Mouse (Mus musculus) MEL (cell line): ENCODE data around the gene Gsg1l. TPM values are rescaled to one million over a fixed set of nuclear protein-coding genes. Genes with fewer than 3 reads are reported as not detected.

Experiments
- DNase-seq: peaks from one replicate; pipeline ENCODE4 v3.0.0; 2011; ENCODE audit warnings: low read depth, low spot score
- H3K27ac ChIP-seq: 2 replicates; pipeline ENCODE4 v1.5.1; 2012; ENCODE audit warnings: low read depth, mild to moderate bottlenecking, control low read depth, low read length, moderate library complexity; ENCODE audit not compliant: control insufficient read depth
- H3K27me3 ChIP-seq, 2 experiments: fragments of 150-350 bp in 1 of 2; sonication (generic) in 1 of 2; 2 replicates each; pipeline ENCODE4 v1.6.1; 2012; ENCODE audit warnings: low read length in 2 of 2, mild to moderate bottlenecking in 2 of 2, improper control_type of control experiment in 1 of 2, moderate library complexity in 1 of 2; ENCODE audit not compliant: insufficient read depth in 2 of 2, control insufficient read depth in 1 of 2
- H3K36me3 ChIP-seq, 2 experiments: 2 replicates each; pipeline ENCODE4 v1.6.1; 2012 to 2014; ENCODE audit warnings: low read length in 2 of 2, improper control_type of control experiment in 1 of 2, inconsistent platforms in 1 of 2, mild to moderate bottlenecking in 1 of 2; ENCODE audit not compliant: insufficient read depth in 2 of 2, control insufficient read depth in 1 of 2
- H3K4me1 ChIP-seq, 2 experiments: fragments of 150-350 bp in 1 of 2; sonication (generic) in 1 of 2; 2 replicates each; pipeline ENCODE4 v1.6.1; 2012; ENCODE audit warnings: low read length in 2 of 2, improper control_type of control experiment in 1 of 2, mild to moderate bottlenecking in 1 of 2; ENCODE audit not compliant: insufficient read depth in 2 of 2, control insufficient read depth in 1 of 2
- H3K4me3 ChIP-seq, 2 experiments: fragments of 150-350 bp in 1 of 2; sonication (generic) in 1 of 2; 2 replicates each; pipeline ENCODE4 v1.5.1; 2012; ENCODE audit warnings: low read depth in 2 of 2, low read length in 2 of 2, mild to moderate bottlenecking in 2 of 2, moderate library complexity in 2 of 2, control low read depth in 1 of 2, improper control_type of control experiment in 1 of 2; ENCODE audit not compliant: control insufficient read depth in 1 of 2, insufficient read depth in 1 of 2
- H3K79me2 ChIP-seq: 2 replicates; pipeline ENCODE4 v1.6.1; 2012; ENCODE audit warnings: mild to moderate bottlenecking, low read length, moderate library complexity; ENCODE audit not compliant: control insufficient read depth, poor library complexity, insufficient read depth
- H3K9ac ChIP-seq: 2 replicates; pipeline ENCODE4 v1.6.1; 2012; ENCODE audit warnings: low read depth, mild to moderate bottlenecking, control low read depth, low read length, moderate library complexity; ENCODE audit not compliant: control insufficient read depth, poor library complexity, severe bottlenecking
- H3K9me3 ChIP-seq: fragments of 150-350 bp; sonication (generic); replicated peaks from 2 replicates; pipeline ENCODE4 v1.6.1; 2012; ENCODE audit warnings: mild to moderate bottlenecking, low read length, improper control_type of control experiment, moderate library complexity; ENCODE audit not compliant: insufficient read depth
- CHD1 ChIP-seq: IDR thresholded peaks from 2 replicates; pipeline ENCODE4 v1.6.1; 2012; ENCODE audit warnings: low read depth, mild to moderate bottlenecking, inconsistent platforms, low read length, improper control_type of control experiment
- EP300 ChIP-seq, 2 experiments: IDR thresholded peaks; 2 replicates each; pipeline ENCODE4 v1.6.1; 2011; ENCODE audit warnings: improper control_type of control experiment in 2 of 2, low read length in 2 of 2, low read depth in 1 of 2, mild to moderate bottlenecking in 1 of 2
- ETS1 ChIP-seq: IDR thresholded peaks from 2 replicates; pipeline ENCODE4 v1.6.1; 2012; ENCODE audit warnings: low read depth, mild to moderate bottlenecking, inconsistent platforms, low read length, improper control_type of control experiment, moderate library complexity
- GABPA ChIP-seq: IDR thresholded peaks from 2 replicates; pipeline ENCODE4 v1.6.1; 2012; ENCODE audit warnings: low read depth, mild to moderate bottlenecking, inconsistent platforms, low read length, improper control_type of control experiment, moderate library complexity
- GATA1 ChIP-seq: IDR thresholded peaks from 2 replicates; pipeline ENCODE4 v1.6.1; 2011; ENCODE audit warnings: low read depth, low read length, improper control_type of control experiment
- JUND ChIP-seq: IDR thresholded peaks from 2 replicates; pipeline ENCODE4 v1.6.1; 2011; ENCODE audit warnings: low read depth, mild to moderate bottlenecking, improper control_type of control experiment, low read length
- KAT2A ChIP-seq: conservative IDR thresholded peaks from 2 replicates; pipeline ENCODE4 v1.6.1; 2012; ENCODE audit warnings: low read depth, low read length, improper control_type of control experiment, inconsistent platforms
- MAFK ChIP-seq: IDR thresholded peaks from 2 replicates; pipeline ENCODE4 v1.6.1; 2011; ENCODE audit warnings: low read depth, mild to moderate bottlenecking, low read length, improper control_type of control experiment, borderline replicate concordance
- MAX ChIP-seq: IDR thresholded peaks from 2 replicates; pipeline ENCODE4 v1.6.1; 2011; ENCODE audit warnings: low read length, improper control_type of control experiment
- MAZ ChIP-seq: IDR thresholded peaks from 2 replicates; pipeline ENCODE4 v1.6.1; 2012; ENCODE audit warnings: low read depth, mild to moderate bottlenecking, inconsistent platforms, low read length, improper control_type of control experiment
- MXI1 ChIP-seq: IDR thresholded peaks from 2 replicates; pipeline ENCODE4 v1.6.1; 2011; ENCODE audit warnings: mild to moderate bottlenecking, low read depth, low read length, improper control_type of control experiment
- MYB ChIP-seq: IDR thresholded peaks from 2 replicates; pipeline ENCODE4 v1.6.1; 2011; ENCODE audit warnings: mild to moderate bottlenecking, low read depth, low read length, improper control_type of control experiment
- MYC ChIP-seq: IDR thresholded peaks from 2 replicates; pipeline ENCODE4 v1.6.1; 2011; ENCODE audit warnings: low read depth, mild to moderate bottlenecking, low read length, improper control_type of control experiment, moderate library complexity
- POLR2AphosphoS5 ChIP-seq: IDR thresholded peaks from 2 replicates; pipeline ENCODE4 v1.6.1; 2012; ENCODE audit warnings: low read depth, borderline replicate concordance, mild to moderate bottlenecking, inconsistent platforms, low read length, moderate library complexity, mixed read lengths
- RAD21 ChIP-seq: IDR thresholded peaks from 2 replicates; pipeline ENCODE4 v1.6.1; 2011; ENCODE audit warnings: mild to moderate bottlenecking, low read depth, low read length, improper control_type of control experiment
- RCOR1 ChIP-seq: IDR thresholded peaks from 2 replicates; pipeline ENCODE4 v1.6.1; 2012; ENCODE audit warnings: low read depth, mild to moderate bottlenecking, inconsistent platforms, low read length, improper control_type of control experiment
- SMC3 ChIP-seq: IDR thresholded peaks from 2 replicates; pipeline ENCODE4 v1.6.1; 2011; ENCODE audit warnings: low read depth, low read length, improper control_type of control experiment
- UBTF ChIP-seq: IDR thresholded peaks from 2 replicates; pipeline ENCODE4 v1.6.1; 2012; ENCODE audit warnings: low read depth, mild to moderate bottlenecking, inconsistent platforms, low read length, improper control_type of control experiment, moderate library complexity, borderline replicate concordance; ENCODE audit not compliant: insufficient read depth
- USF2 ChIP-seq, 2 experiments: IDR thresholded peaks; 2 replicates each; pipeline ENCODE4 v1.6.1; 2011 to 2012; ENCODE audit warnings: improper control_type of control experiment in 2 of 2, low read length in 2 of 2, borderline replicate concordance in 1 of 2, inconsistent platforms in 1 of 2, low read depth in 1 of 2, mild to moderate bottlenecking in 1 of 2; ENCODE audit not compliant: insufficient read depth in 1 of 2
- ZMIZ1 ChIP-seq: IDR thresholded peaks from 2 replicates; pipeline ENCODE4 v1.6.1; 2012; ENCODE audit warnings: low read depth, mild to moderate bottlenecking, inconsistent platforms, low read length, improper control_type of control experiment, moderate library complexity
- ZNF384 ChIP-seq: IDR thresholded peaks from 2 replicates; pipeline ENCODE4 v1.6.1; 2012; ENCODE audit warnings: low read depth, mild to moderate bottlenecking, inconsistent platforms, low read length, improper control_type of control experiment
- polyA plus RNA-seq, 2 experiments: library from polyadenylated mRNA; stranded (reverse) in 1 of 2; unstranded in 1 of 2; fragments of >175 nt in 1 of 2; fragments of >200 nt in 1 of 2; gene quantifications; 2 replicates each; pipeline versions ENCODE4 v1.2.1 to v1.2.4; 2012; ENCODE audit warnings: low replicate concordance in 2 of 2, low read depth in 1 of 2; ENCODE audit not compliant: insufficient read length in 2 of 2, insufficient read depth in 1 of 2, missing spikeins in 1 of 2
- total RNA-seq: library from RNA; depleted of rRNA; stranded (reverse); fragments of 300-350 nt; gene quantifications from 2 replicates; pipeline ENCODE4 v1.2.3, GENCODE M21; 2012

Gene Gsg1l
- total and polyA plus RNA-seq, 3 experiments, result not detected

GRCm38 (mm10) chr7:125996151-125996550, 86.1 kb downstream of the Gsg1l start:
- Histone ChIP-seq H3K4me1 (no peaks in the 10 kb centered on the region), H3K27me3 (peaks cover 0 to 3% of the 10 kb centered on the region in 2 experiments; a peak in 2 of 4 replicates), H3K27ac (no peak overlapping the region), H3K9ac (no peak overlapping the region), H3K36me3 (no peaks in the 10 kb centered on the region), H3K4me3 (no peak overlapping the region), H3K79me2 (no peaks in the 10 kb centered on the region), H3K9me3 (no peaks in the 10 kb centered on the region)
- no peak for DNase-seq
- TF ChIP-seq POLR2AphosphoS5, result no peak
- no peak for TF ChIP-seq MAZ
- no peak for TF ChIP-seq RCOR1
- no peak for TF ChIP-seq MYC
- TF ChIP-seq EP300 (IDR thresholded peaks at IDR 0.05; ENCODE audit: low read depth in 1 of 2, low read length in 2 of 2), result no peak
- TF ChIP-seq ETS1, result no peak
- TF ChIP-seq MXI1, result no peak
- no peak for TF ChIP-seq JUND

GRCm38 (mm10) chr7:125992356-125992891, 89.8 kb downstream of the Gsg1l start:
- H3K27me3 ChIP-seq, result no peaks in the 10 kb centered on the region
- H3K9me3 ChIP-seq, result no peaks in the 10 kb centered on the region
- no peaks in the 10 kb centered on the region for H3K79me2 ChIP-seq
- H3K36me3 ChIP-seq, result no peaks in the 10 kb centered on the region
- TF ChIP-seq KAT2A (no peak), USF2 (IDR thresholded peaks at IDR 0.05; ENCODE audit: borderline replicate concordance in 1 of 2, insufficient read depth in 1 of 2, low read depth in 1 of 2, low read length in 2 of 2) (no peak), GATA1 (no peak), ZMIZ1 (no peak), MAFK (no peak), MYB (no peak), ZNF384 (no peak), UBTF (no peak), MAZ (no peak), MXI1 (no peak), SMC3 (no peak), RAD21 (no peak), MAX (no peak), GABPA (no peak), CHD1 (no peak)
- no peaks in the 10 kb centered on the region for H3K4me1 ChIP-seq
- DNase-seq, result no peak
- no peak overlapping the region for H3K9ac ChIP-seq
- no peak overlapping the region for H3K27ac ChIP-seq
- no peak overlapping the region for H3K4me3 ChIP-seq
